Mouse (Mus musculus): ENCODE measurements around the gene Zic3.

DNA sequence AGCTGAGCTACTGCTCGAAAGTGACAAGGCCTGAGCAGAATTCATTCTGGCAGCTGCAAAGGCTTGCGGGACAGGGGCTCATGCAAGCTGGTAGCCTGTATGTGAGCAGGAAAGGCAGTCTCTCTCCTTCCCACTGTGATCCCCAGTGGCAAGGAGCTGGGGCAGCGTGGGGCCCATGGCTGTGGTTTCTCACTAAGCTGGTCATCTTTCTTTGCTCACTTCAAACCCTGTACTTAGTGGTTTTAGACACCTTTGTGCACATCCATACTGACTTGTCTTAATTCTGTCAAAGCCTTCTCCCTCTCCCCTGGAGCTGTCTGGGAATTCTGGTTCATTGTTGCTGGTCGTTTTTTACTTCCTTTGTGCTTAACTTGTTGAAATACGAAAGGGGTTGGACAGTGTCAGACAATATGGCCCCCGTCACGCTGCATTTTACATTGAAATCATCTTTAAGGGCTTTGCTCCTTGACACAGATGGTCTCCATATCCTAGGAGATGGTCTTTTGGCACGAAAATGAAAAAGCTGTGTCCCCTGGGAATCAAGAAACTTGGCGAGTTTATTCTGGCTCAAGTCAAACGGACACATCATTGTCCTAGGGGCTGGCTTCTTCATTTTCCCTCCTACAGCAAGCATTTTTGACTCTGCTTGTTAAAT is 34.9 kb upstream of the Zic3 start:
- TF ChIP-seq TAL1 (IDR thresholded peaks at IDR 0.05; ENCODE audit: low read length), result no peak
- TF ChIP-seq GATA1 (IDR thresholded peaks at IDR 0.05; ENCODE audit: low read length), result no peak
